Mouse (Mus musculus) stomach, postnatal 0 days (tissue): ENCODE data around the gene Phldb2. TPM values are rescaled to one million over a fixed set of nuclear protein-coding genes. Genes with fewer than 3 reads are reported as not detected.

Source experiments
- ATAC-seq: fragments of 200-750 bp; cut with Nextera tagmentation; 2 replicates; pipeline ENCODE4 v1.8.0; 2017; ENCODE audit not compliant: low FRiP score, low TSS enrichment
- DNase-seq: peaks from one replicate; pipeline ENCODE4 v3.0.0-alpha.2; 2016; ENCODE audit warnings: low spot score
- H3K27ac ChIP-seq: fragments of 300-500 bp; sonication (generic); replicated peaks from 2 replicates; pipeline ENCODE4 v1.5.1; 2014; ENCODE audit warnings: mild to moderate bottlenecking, control low read depth
- H3K27me3 ChIP-seq: fragments of 300-500 bp; sonication (generic); 2 replicates; pipeline ENCODE4 v1.6.1; 2014; ENCODE audit warnings: low read length; ENCODE audit not compliant: control insufficient read depth, insufficient read depth
- H3K36me3 ChIP-seq: fragments of 300-500 bp; sonication (generic); 2 replicates; pipeline ENCODE4 v1.6.1; 2014; ENCODE audit warnings: low read length, mixed read lengths; ENCODE audit not compliant: control insufficient read depth, insufficient read depth
- H3K4me1 ChIP-seq: fragments of 300-500 bp; sonication (generic); replicated peaks from 2 replicates; pipeline ENCODE4 v1.6.1; 2014; ENCODE audit warnings: antibody characterized with exemption; ENCODE audit not compliant: control insufficient read depth, insufficient read depth
- H3K4me2 ChIP-seq: fragments of 300-500 bp; sonication (generic); replicated peaks from 2 replicates; pipeline ENCODE4 v1.6.1; 2014; ENCODE audit warnings: low read depth, mild to moderate bottlenecking, control low read depth, moderate library complexity
- H3K4me3 ChIP-seq: fragments of 300-500 bp; sonication (generic); 2 replicates; pipeline ENCODE4 v1.5.1; 2014; ENCODE audit warnings: low read depth, low read length, control low read depth
- H3K9ac ChIP-seq: fragments of 300-500 bp; sonication (generic); 2 replicates; pipeline ENCODE4 v1.6.1; 2014; ENCODE audit warnings: mild to moderate bottlenecking, low read length, control low read depth, mixed read lengths
- H3K9me3 ChIP-seq: fragments of 300-500 bp; sonication (generic); 2 replicates; pipeline ENCODE4 v1.6.1; 2016; ENCODE audit warnings: low read length; ENCODE audit not compliant: control insufficient read depth
- CTCF ChIP-seq: IDR thresholded peaks from 2 replicates; pipeline ENCODE4 v1.5.1; 2016; ENCODE audit warnings: antibody characterized with exemption, low read depth, mild to moderate bottlenecking, moderate library complexity
- EP300 ChIP-seq: optimal IDR thresholded peaks from 2 replicates; pipeline ENCODE3; 2016; ENCODE audit warnings: antibody characterized with exemption
- WGBS: fragments of 180-500 bp; shearing (Covaris S2); extraction: QIAGEN DNeasy Blood & Tissue Kit; methylation state at CpG from one replicate; pipeline ENCODE4 v1.1.7; 2014; 5-methylcytosine and 5-hydroxymethylcytosine counted together
- polyA plus RNA-seq: library from polyadenylated mRNA; unstranded; fragments of >200 nt; fragmentation: Nextera tagmentation; extraction: Ambion mirVana; gene quantifications from 2 replicates; pipeline ENCODE4 v1.2.1, GENCODE M21; 2015

Phldb2 gene
- polyA plus RNA-seq, 1 experiment from 2014 or later, result 13.2 TPM

- Histone ChIP-seq H3K9ac (no peak overlapping the region), H3K36me3 (no peaks in the 10 kb centered on the region), H3K9me3 (no peaks in the 10 kb centered on the region), H3K27ac (no peak overlapping the region), H3K4me1 (no peaks in the 10 kb centered on the region), H3K27me3 (no peaks in the 10 kb centered on the region), H3K4me3 (no peak overlapping the region), H3K4me2 (no peak overlapping the region)
- DNase-seq, result no peak
- 62% methylated on average over 2 of the region's 2 CpGs for WGBS
- ATAC-seq, result no peak
- TF ChIP-seq CTCF, result no peak
- TF ChIP-seq EP300, result no peak
Observed at GRCm38 (mm10) chr16:45896587-45896986, 56.8 kb downstream of the Phldb2 start.

GRCm38 (mm10) chr16:45894998-45895397, 58.4 kb downstream of the Phldb2 start:
- ATAC-seq (no peak), DNase-seq (no peak)
- Histone ChIP-seq H3K4me2 (no peak overlapping the region), H3K9ac (no peak overlapping the region), H3K36me3 (no peaks in the 10 kb centered on the region), H3K4me1 (no peaks in the 10 kb centered on the region), H3K9me3 (no peaks in the 10 kb centered on the region), H3K4me3 (no peak overlapping the region), H3K27ac (no peak overlapping the region), H3K27me3 (no peaks in the 10 kb centered on the region)
- TF ChIP-seq CTCF (no peak), EP300 (no peak)
- 72% methylated on average over 5 of the region's 5 CpGs for WGBS

GRCm38 (mm10) chr16:45893796-45894195, 59.6 kb downstream of the Phldb2 start:
- WGBS, result 80% methylated on average over 2 of the region's 2 CpGs
- no peak overlapping the region for H3K27ac ChIP-seq
- no peak for ATAC-seq

GRCm38 (mm10) chr16:45892928-45893327, 60.5 kb downstream of the Phldb2 start:
- TF ChIP-seq EP300 (no peak), CTCF (peak; percentile 30)
- Histone ChIP-seq H3K27me3 (no peaks in the 10 kb centered on the region), H3K9ac (no peak overlapping the region), H3K4me3 (no peak overlapping the region), H3K4me1 (no peaks in the 10 kb centered on the region), H3K9me3 (no peaks in the 10 kb centered on the region), H3K36me3 (no peaks in the 10 kb centered on the region), H3K4me2 (no peak overlapping the region), H3K27ac (no peak overlapping the region)
- WGBS, result 11% methylated on average over 1 of the region's 1 CpGs
- DNase-seq (no peak), ATAC-seq (peak; percentile 53; the same call in 1 of the 2 replicates)

More at GRCm38 (mm10) chr16:45893796-45894195, 59.6 kb downstream of the Phldb2 start:
- H3K36me3 ChIP-seq, result no peaks in the 10 kb centered on the region
- no peak overlapping the region for H3K9ac ChIP-seq
- no peaks in the 10 kb centered on the region for H3K4me1 ChIP-seq
- H3K9me3 ChIP-seq, result no peaks in the 10 kb centered on the region
- H3K4me2 ChIP-seq, result no peak overlapping the region
- H3K27me3 ChIP-seq, result no peaks in the 10 kb centered on the region
- H3K4me3 ChIP-seq, result no peak overlapping the region
- TF ChIP-seq CTCF (no peak), EP300 (no peak)
- DNase-seq, result no peak

GRCm38 (mm10) chr16:45890471-45891200, 62.8 kb downstream of the Phldb2 start:
- Histone ChIP-seq H3K4me2 (no peak overlapping the region), H3K4me3 (no peak overlapping the region), H3K9ac (no peak overlapping the region), H3K36me3 (no peaks in the 10 kb centered on the region), H3K9me3 (no peaks in the 10 kb centered on the region), H3K27me3 (no peaks in the 10 kb centered on the region), H3K27ac (no peak overlapping the region), H3K4me1 (no peaks in the 10 kb centered on the region)
- WGBS, result 67% methylated on average over 4 of the region's 4 CpGs
- DNase-seq (no peak), ATAC-seq (no peak)
- no peak for TF ChIP-seq EP300
- TF ChIP-seq CTCF, result no peak

- DNase-seq (no peak), ATAC-seq (no peak)
- Histone ChIP-seq H3K9me3 (no peaks in the 10 kb centered on the region), H3K4me2 (no peak overlapping the region), H3K4me3 (no peak overlapping the region), H3K9ac (no peak overlapping the region), H3K4me1 (no peaks in the 10 kb centered on the region), H3K36me3 (no peaks in the 10 kb centered on the region), H3K27ac (no peak overlapping the region), H3K27me3 (no peaks in the 10 kb centered on the region)
- TF ChIP-seq CTCF (no peak), EP300 (no peak)
- WGBS, result 45% methylated on average over 4 of the region's 4 CpGs
Observed at GRCm38 (mm10) chr16:45889636-45890035, 63.8 kb downstream of the Phldb2 start.
